Mouse (Mus musculus): ENCODE data around the gene Zfp128. TPM values are rescaled to one million over a fixed set of nuclear protein-coding genes. Genes with fewer than 3 reads are reported as not detected.
"Not testable (repeated sequence)": the region's sequence is repeated elsewhere in the genome, so short reads cannot be mapped to it uniquely, and the experiment has no call there.

The Zfp128 gene
- polyA plus RNA-seq, 1 experiment from 2014 or later = 4.4 TPM

- H3K4me3 ChIP-seq (ENCODE audit: low read depth, low read length) = no peak overlapping the region
- no peaks in the 10 kb centered on the region for H3K4me1 ChIP-seq (replicated peaks; ENCODE audit: control insufficient read depth, insufficient read depth, low read length)
- no peak overlapping the region for H3K4me2 ChIP-seq (ENCODE audit: low read length)
- peaks cover 4% of the 10 kb centered on the region; the same call in 1 of the 2 replicates for H3K27me3 ChIP-seq (replicated peaks; ENCODE audit: control insufficient read depth, insufficient read depth, low read length)
- DNase-seq (ENCODE audit: low spot score) = no peak
- ATAC-seq (replicated peaks; ENCODE audit: low FRiP score, low TSS enrichment, low read depth) = no peak
- WGBS = 75% methylated on average over 4 of the region's 4 CpGs
- no peaks in the 10 kb centered on the region for H3K36me3 ChIP-seq (ENCODE audit: control insufficient read depth, insufficient read depth, low read length)
- no peak overlapping the region for H3K9ac ChIP-seq (ENCODE audit: low read length)
- no peaks in the 10 kb centered on the region for H3K9me3 ChIP-seq (ENCODE audit: control insufficient read depth, low read length)
- no peak overlapping the region for H3K27ac ChIP-seq (ENCODE audit: low read depth)
Observed at GRCm38 (mm10) chr7:12933615-12934140, 52.7 kb downstream of the Zfp128 start.

- Histone ChIP-seq H3K9ac (ENCODE audit: low read length) (no peak overlapping the region), H3K4me1 (replicated peaks; ENCODE audit: control insufficient read depth, insufficient read depth, low read length) (no peaks in the 10 kb centered on the region), H3K4me3 (ENCODE audit: low read depth, low read length) (no peak overlapping the region), H3K27ac (ENCODE audit: low read depth) (no peak overlapping the region), H3K9me3 (ENCODE audit: control insufficient read depth, low read length) (no peaks in the 10 kb centered on the region), H3K27me3 (replicated peaks; ENCODE audit: control insufficient read depth, insufficient read depth, low read length) (no peaks in the 10 kb centered on the region), H3K36me3 (ENCODE audit: control insufficient read depth, insufficient read depth, low read length) (no peaks in the 10 kb centered on the region), H3K4me2 (ENCODE audit: low read length) (no peak overlapping the region)
- ATAC-seq (replicated peaks; ENCODE audit: low FRiP score, low TSS enrichment, low read depth) (no peak), DNase-seq (ENCODE audit: low spot score) (no peak)
- 81% methylated on average over 3 of the region's 3 CpGs for WGBS
Observed at GRCm38 (mm10) chr7:12934808-12935207, 53.8 kb downstream of the Zfp128 start.

- H3K4me2 ChIP-seq (ENCODE audit: low read length); H3K27me3 ChIP-seq (replicated peaks; ENCODE audit: control insufficient read depth, insufficient read depth, low read length); H3K4me1 ChIP-seq (replicated peaks; ENCODE audit: control insufficient read depth, insufficient read depth, low read length); DNase-seq (ENCODE audit: low spot score); H3K4me3 ChIP-seq (ENCODE audit: low read depth, low read length); H3K9me3 ChIP-seq (ENCODE audit: control insufficient read depth, low read length); H3K27ac ChIP-seq (ENCODE audit: low read depth); H3K9ac ChIP-seq (ENCODE audit: low read length); H3K36me3 ChIP-seq (ENCODE audit: control insufficient read depth, insufficient read depth, low read length); ATAC-seq (replicated peaks; ENCODE audit: low FRiP score, low TSS enrichment, low read depth): not testable (repeated sequence)
- WGBS = 90% methylated on average over 3 of the region's 4 CpGs
Observed at GRCm38 (mm10) chr7:12937254-12937803, 56.4 kb downstream of the Zfp128 start.

GRCm38 (mm10) chr7:12940599-12940998 is 59.6 kb downstream of the Zfp128 start:
- H3K27me3 ChIP-seq (replicated peaks; ENCODE audit: control insufficient read depth, insufficient read depth, low read length) = no peaks in the 10 kb centered on the region
- no peaks in the 10 kb centered on the region for H3K4me1 ChIP-seq (replicated peaks; ENCODE audit: control insufficient read depth, insufficient read depth, low read length)
- H3K4me2 ChIP-seq (ENCODE audit: low read length) = no peak overlapping the region
- no peak overlapping the region for H3K9ac ChIP-seq (ENCODE audit: low read length)
- no peaks in the 10 kb centered on the region for H3K9me3 ChIP-seq (ENCODE audit: control insufficient read depth, low read length)
- 83% methylated on average over 4 of the region's 4 CpGs for WGBS
- no peaks in the 10 kb centered on the region for H3K36me3 ChIP-seq (ENCODE audit: control insufficient read depth, insufficient read depth, low read length)
- DNase-seq (ENCODE audit: low spot score) = no peak
- H3K4me3 ChIP-seq (ENCODE audit: low read depth, low read length) = no peak overlapping the region
- no peak overlapping the region for H3K27ac ChIP-seq (ENCODE audit: low read depth)
- no peak for ATAC-seq (replicated peaks; ENCODE audit: low FRiP score, low TSS enrichment, low read depth)

Other genes starting within 250 kb of the Zfp128 start
- gene Vmn2r54, start 240.9 kb upstream of the Zfp128 start, polyA plus RNA-seq (2014; fragmentation: Nextera tagmentation; extraction: Ambion mirVana) = not detected in 2 replicates
- not detected in 2 replicates for gene Vmn2r55, start 196.2 kb upstream of the Zfp128 start, polyA plus RNA-seq (2014; fragmentation: Nextera tagmentation; extraction: Ambion mirVana)
- gene Vmn2r56, start 146.2 kb upstream of the Zfp128 start, polyA plus RNA-seq (2014; fragmentation: Nextera tagmentation; extraction: Ambion mirVana) = not detected in 2 replicates
- 7.6 and 8.4 TPM in 2 replicates for gene Zscan18, start 77.5 kb upstream of the Zfp128 start, polyA plus RNA-seq (2014; fragmentation: Nextera tagmentation; extraction: Ambion mirVana)
- 15.1 and 16.2 TPM in 2 replicates for gene Zfp329, start 62.3 kb upstream of the Zfp128 start, polyA plus RNA-seq (2014; fragmentation: Nextera tagmentation; extraction: Ambion mirVana)
- gene Zfp110, start 46.4 kb upstream of the Zfp128 start, polyA plus RNA-seq (2014; fragmentation: Nextera tagmentation; extraction: Ambion mirVana) = 28.7 and 29.5 TPM in 2 replicates
- gene Zscan22, start 16.6 kb downstream of the Zfp128 start, polyA plus RNA-seq (2014; fragmentation: Nextera tagmentation; extraction: Ambion mirVana) = 17.4 and 21.6 TPM in 2 replicates
- 1,510 and 1,578 TPM in 2 replicates for gene Rps5, start 41.1 kb downstream of the Zfp128 start, polyA plus RNA-seq (2014; fragmentation: Nextera tagmentation; extraction: Ambion mirVana)
- 0.45 and 0.63 TPM in 2 replicates for gene Rnf225, start 46.2 kb downstream of the Zfp128 start, polyA plus RNA-seq (2014; fragmentation: Nextera tagmentation; extraction: Ambion mirVana)
- 7.4 and 8.3 TPM in 2 replicates for gene Zfp324, start 84.7 kb downstream of the Zfp128 start, polyA plus RNA-seq (2014; fragmentation: Nextera tagmentation; extraction: Ambion mirVana)
- gene Zfp446, start 96.7 kb downstream of the Zfp128 start, polyA plus RNA-seq (2014; fragmentation: Nextera tagmentation; extraction: Ambion mirVana) = 5.4 and 6.5 TPM in 2 replicates
- gene Slc27a5, start 117.0 kb downstream of the Zfp128 start, polyA plus RNA-seq (2014; fragmentation: Nextera tagmentation; extraction: Ambion mirVana) = 0.38 TPM in 1 of 2 replicates, not detected in the other
- 390 and 414 TPM in 2 replicates for gene Trim28, start 117.9 kb downstream of the Zfp128 start, polyA plus RNA-seq (2014; fragmentation: Nextera tagmentation; extraction: Ambion mirVana)
- 23.7 and 26.9 TPM in 2 replicates for gene Zbtb45, start 128.9 kb downstream of the Zfp128 start, polyA plus RNA-seq (2014; fragmentation: Nextera tagmentation; extraction: Ambion mirVana)
- gene Chmp2a, start 153.6 kb downstream of the Zfp128 start, polyA plus RNA-seq (2014; fragmentation: Nextera tagmentation; extraction: Ambion mirVana) = 157 and 161 TPM in 2 replicates
- gene Ube2m, start 157.1 kb downstream of the Zfp128 start, polyA plus RNA-seq (2014; fragmentation: Nextera tagmentation; extraction: Ambion mirVana) = 72.7 and 124 TPM in 2 replicates
- 2.5 and 2.7 TPM in 2 replicates for gene Mzf1, start 173.6 kb downstream of the Zfp128 start, polyA plus RNA-seq (2014; fragmentation: Nextera tagmentation; extraction: Ambion mirVana)
- not detected in 2 replicates for gene Vmn1r85, start 214.0 kb downstream of the Zfp128 start, polyA plus RNA-seq (2014; fragmentation: Nextera tagmentation; extraction: Ambion mirVana)
- gene Vmn1r86, start 238.7 kb downstream of the Zfp128 start, polyA plus RNA-seq (2014; fragmentation: Nextera tagmentation; extraction: Ambion mirVana) = not detected in 2 replicates

Measured in intestine, embryonic 14.5 days (tissue).